Comparison of ENCODE assay signal across 8 mouse cellular contexts in the genomic region with DNA sequence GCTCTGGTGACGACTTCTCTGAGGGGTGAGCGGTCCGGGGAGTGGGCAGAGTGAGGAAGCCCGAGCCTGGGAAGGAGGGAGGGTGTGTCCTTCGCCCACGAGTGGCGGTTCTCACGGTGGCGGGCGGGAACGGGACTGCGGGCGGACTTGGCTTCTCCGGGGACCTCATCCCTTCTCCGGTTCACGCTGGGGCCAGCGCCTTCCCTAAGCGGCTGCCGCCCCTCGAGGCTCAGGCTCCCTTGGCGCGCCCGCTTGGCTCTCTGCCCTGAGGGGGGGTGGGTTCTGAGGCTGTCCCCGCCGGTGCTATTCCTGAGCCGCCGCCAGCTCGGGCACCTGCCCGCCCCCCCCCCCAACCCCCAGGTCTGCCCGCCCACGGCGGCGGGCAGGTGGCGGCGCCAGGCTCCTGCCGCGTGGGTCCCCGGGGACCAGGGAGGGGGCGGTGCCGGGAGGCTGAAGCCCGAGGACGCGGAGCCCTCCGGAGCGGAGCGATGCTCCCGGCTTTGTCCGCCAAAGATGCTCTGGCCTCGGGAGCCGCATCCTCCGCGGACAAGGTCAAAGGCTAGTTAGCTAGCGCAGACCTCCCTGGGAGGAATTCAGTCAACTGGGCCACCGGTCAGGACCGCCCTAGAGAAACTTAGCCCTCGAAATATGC. TPM values are rescaled to one million over a fixed set of nuclear protein-coding genes. Genes with fewer than 3 reads are reported as not detected.
A peak's percentile ranks its signal among the peaks of the same experiment; 100 is the strongest.
DNase-seq lines count a peak whose midpoint lies in the region; ATAC-seq and TF ChIP-seq lines count a peak whose summit lies in the region.

No protein-coding gene starts in this region.

- WGBS in forebrain, embryonic 11.5 days = 28% methylated on average over 33 of the region's 56 CpGs
- WGBS in intestine, postnatal 0 days = 21% methylated on average over 44 of the region's 56 CpGs

- H3K4me1 ChIP-seq in forebrain, embryonic 11.5 days (replicated peaks; ENCODE audit: control insufficient read depth, insufficient read depth, low read length) = no peaks in the 10 kb centered on the region
- no peaks in the 10 kb centered on the region for H3K4me1 ChIP-seq in intestine, postnatal 0 days (replicated peaks; ENCODE audit: control insufficient read depth, insufficient read depth, low read length)

- no peaks in the 10 kb centered on the region for H3K27me3 ChIP-seq in forebrain, embryonic 11.5 days (ENCODE audit: control insufficient read depth, insufficient read depth, low read length)
- no peaks in the 10 kb centered on the region for H3K27me3 ChIP-seq in intestine, postnatal 0 days (replicated peaks; ENCODE audit: control insufficient read depth, insufficient read depth, low read length)
- no peaks in the 10 kb centered on the region for H3K27me3 ChIP-seq in splenic B cell, adult 2 months (ENCODE audit: control insufficient read depth, insufficient read depth, low read length, poor library complexity, severe bottlenecking)

- DNase-seq in left cerebral cortex, postnatal 4 days = peak; percentile 53
- no peak for DNase-seq in left cerebral cortex, adult 8-10 months (ENCODE audit: low spot score in 2 of 2)
- DNase-seq in NIH3T3 (ENCODE audit: low read depth) = peak; percentile 43
- DNase-seq in forebrain, embryonic 11.5 days (ENCODE audit: low spot score) = no peak
- DNase-seq in lung, postnatal 10 days = peak; percentile 37
- DNase-seq in splenic B cell, adult 2 months (ENCODE audit: low read depth, low spot score) = peak; percentile 60
- no peak for DNase-seq in frontal cortex, postnatal 14 days (ENCODE audit: low spot score in 2 of 2)

- H3K4me2 ChIP-seq in forebrain, embryonic 11.5 days (ENCODE audit: low read depth, low read length, severe bottlenecking) = peak overlapping the region; percentile 50
- peak overlapping the region; percentile 79 for H3K4me2 ChIP-seq in intestine, postnatal 0 days (replicated peaks; ENCODE audit: low read depth)

- H3K4me3 ChIP-seq in forebrain, embryonic 11.5 days (ENCODE audit: low read depth, low read length) = peak overlapping the region; percentile 61
- H3K4me3 ChIP-seq in intestine, postnatal 0 days (ENCODE audit: low read depth, low read length) = peak overlapping the region; percentile 54

- H3K36me3 ChIP-seq in forebrain, embryonic 11.5 days (ENCODE audit: control insufficient read depth, insufficient read depth, low read length) = no peaks in the 10 kb centered on the region
- H3K36me3 ChIP-seq in intestine, postnatal 0 days (ENCODE audit: control insufficient read depth, insufficient read depth) = no peaks in the 10 kb centered on the region
- no peaks in the 10 kb centered on the region for H3K36me3 ChIP-seq in splenic B cell, adult 2 months (ENCODE audit: control insufficient read depth, insufficient read depth, low read length, poor library complexity, severe bottlenecking)

- peak; percentile 63 for ATAC-seq in forebrain, embryonic 11.5 days (replicated peaks; ENCODE audit: low FRiP score)
- ATAC-seq in intestine, postnatal 0 days = peak; percentile 56

- no peaks in the 10 kb centered on the region for H3K9me3 ChIP-seq in forebrain, embryonic 11.5 days (ENCODE audit: control insufficient read depth, low read length)
- no peaks in the 10 kb centered on the region for H3K9me3 ChIP-seq in intestine, postnatal 0 days (ENCODE audit: control insufficient read depth)

- intact Hi-C loops in left cerebral cortex, postnatal 4 days (cut with DNase I) = no loop called here

- peak overlapping the region; percentile 67 for H3K9ac ChIP-seq in forebrain, embryonic 11.5 days (ENCODE audit: low read length)
- H3K9ac ChIP-seq in intestine, postnatal 0 days (ENCODE audit: low read depth, low read length) = peak overlapping the region; percentile 42

- no peak for TF ChIP-seq CTCF in intestine, postnatal 0 days (IDR thresholded peaks at IDR 0.05; ENCODE audit: low read depth)

- peak overlapping the region; percentile 68 for H3K27ac ChIP-seq in forebrain, embryonic 11.5 days (ENCODE audit: low read depth, low read length)
- H3K27ac ChIP-seq in intestine, postnatal 0 days (ENCODE audit: low read depth, low read length) = 0 out of 2 replicates have a peak overlapping the region, but pooled peaks have one; percentile 46

RNA-seq across cellular contexts. Expression of a gene that starts 6.4 kb away (rescaled TPM):
- total RNA-seq in left cerebral cortex, postnatal 4 days (2021) = 10 to 100 TPM; 21.6 to 30.0 TPM
- total RNA-seq in left cerebral cortex, adult 8-10 months (2022) = 10 to 100 TPM in 1 of 4 experiments, 1 to 10 TPM in 3; 8.5 to 10.5 (median 9.5) TPM
- polyA plus RNA-seq in forebrain, embryonic 11.5 days (2014; fragmentation: Nextera tagmentation; extraction: Ambion mirVana) = 32.7 and 33.9 TPM in 2 replicates
- polyA plus RNA-seq in intestine, postnatal 0 days (2015; fragmentation: Nextera tagmentation; extraction: Ambion mirVana) = 5.0 and 5.1 TPM in 2 replicates

Comparison
In these comparisons a context has a peak if more than half of its experiments do, and no peak if none do; other contexts are left out.
1. DNase-seq: peak in left cerebral cortex, postnatal 4 days (single experiment), NIH3T3 (single experiment), lung, postnatal 10 days (single experiment) and splenic B cell, adult 2 months (single experiment); none in left cerebral cortex, adult 8-10 months (0 of 2), forebrain, embryonic 11.5 days (single experiment) and frontal cortex, postnatal 14 days (0 of 2).